Mouse (Mus musculus): ENCODE results near the gene Tmem86a. TPM values are rescaled to one million over a fixed set of nuclear protein-coding genes. Genes with fewer than 3 reads are reported as not detected.

Tmem86a gene
- total RNA-seq (2021): 1 to 10 TPM; 3.2 to 4.1 TPM
- long read RNA-seq, experiment 1, partial matches to known transcripts: 0 of 5 reads
- long read RNA-seq, experiment 1, other reads (novel, unspliced or antisense): 1 of 5 reads
- long read RNA-seq, experiment 2, partial matches to known transcripts: 0 of 3 reads
- long read RNA-seq, experiment 2, other reads (novel, unspliced or antisense): 1 of 3 reads

DNA sequence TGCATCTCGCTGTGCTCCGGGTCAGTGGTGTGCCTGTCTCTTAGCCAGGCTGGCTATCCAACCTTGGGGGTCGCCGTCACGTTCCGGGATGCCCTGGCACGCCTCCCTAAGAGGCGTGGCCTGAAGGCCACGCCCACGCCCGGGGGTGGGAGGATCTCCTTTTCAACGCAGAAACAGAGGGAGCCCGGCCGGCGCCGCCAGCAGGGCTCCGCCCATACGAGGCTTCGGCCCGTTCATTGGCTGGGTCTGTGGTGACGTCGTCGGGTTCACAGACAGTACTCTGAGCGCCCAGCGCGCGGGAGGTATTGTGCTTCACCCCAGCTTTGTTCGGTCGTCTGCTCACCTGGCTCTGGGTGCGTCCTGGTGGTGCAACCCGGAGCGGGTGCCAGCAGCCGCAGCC lies at the start of gene Tmem86a:
Gene Tmem86a, plus strand, starts transcription at position 236 of the 400 bp plus-strand sequence.
- DNase-seq (ENCODE audit: low spot score): peak; percentile 91

DNA sequence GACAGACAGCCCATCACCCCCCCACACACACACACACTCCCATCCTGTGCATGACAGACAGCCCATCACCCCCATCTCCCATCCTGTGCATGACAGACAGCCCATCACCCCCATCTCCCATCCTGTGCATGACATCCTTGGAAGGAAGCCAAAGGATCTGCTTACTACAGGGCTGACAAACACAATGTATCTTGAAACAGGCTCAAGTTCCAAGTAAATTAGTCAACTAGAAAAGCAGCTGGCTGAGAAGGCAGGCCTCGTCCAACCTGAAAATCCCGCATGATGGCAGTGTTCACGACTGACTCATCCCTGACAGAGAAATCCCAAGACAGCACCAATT lies 49.8 kb upstream of the Tmem86a start:
- DNase-seq (ENCODE audit: low spot score): no peak

DNA sequence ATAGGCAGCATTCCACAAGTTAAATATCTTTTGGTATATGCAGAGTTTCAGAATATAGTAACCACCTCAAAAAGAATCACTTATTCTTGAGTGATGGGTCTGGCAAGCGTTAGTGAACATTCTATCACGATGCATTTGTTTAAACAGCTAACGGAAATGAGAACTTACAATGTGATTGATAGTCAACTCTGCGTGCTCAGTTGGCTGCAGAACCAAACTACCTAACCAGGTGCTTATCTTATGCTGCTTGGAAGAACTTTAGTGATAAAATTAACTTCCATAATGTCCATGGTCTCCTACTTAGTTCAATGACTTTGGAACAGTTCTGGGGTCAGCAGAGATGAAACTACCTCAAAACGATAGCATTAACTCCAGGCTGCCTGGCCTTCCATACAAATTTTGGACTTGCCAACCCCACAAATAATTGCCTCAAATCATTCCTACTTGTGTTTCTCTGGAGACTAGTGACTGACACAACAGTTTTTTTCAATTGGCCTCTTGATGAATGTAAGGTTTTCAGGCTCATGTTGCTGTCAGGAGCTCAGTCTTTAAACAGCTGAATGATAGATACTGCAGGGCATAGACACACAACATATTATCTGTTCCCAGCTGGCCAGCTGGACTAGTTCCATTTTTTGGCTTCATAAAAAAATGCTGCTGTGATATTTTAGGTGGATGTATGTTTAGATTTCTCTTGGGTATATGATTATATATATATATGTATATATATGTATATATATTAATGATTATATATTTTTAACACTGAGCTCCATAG lies 49.1 kb upstream of the Tmem86a start:
- DNase-seq (ENCODE audit: low spot score): no peak

DNA sequence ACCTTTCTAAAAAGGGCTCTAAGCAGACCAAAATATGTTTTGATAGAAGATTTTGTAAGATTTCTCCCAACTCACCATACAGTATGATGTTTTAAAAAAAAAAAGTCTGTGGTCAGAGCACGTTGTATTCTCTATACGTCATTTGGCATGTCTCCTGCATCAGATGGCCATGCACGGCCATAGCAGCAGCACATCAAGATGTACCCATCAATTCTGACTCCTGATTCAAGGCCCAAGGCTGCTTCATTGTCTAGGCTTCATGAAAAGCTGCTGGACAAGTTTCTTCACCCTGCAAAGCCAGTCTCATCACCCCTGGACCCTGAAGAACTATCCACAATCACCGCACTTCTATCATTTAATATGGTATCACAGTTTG lies 48.5 kb upstream of the Tmem86a start:
- no peak for DNase-seq (ENCODE audit: low spot score)

DNA sequence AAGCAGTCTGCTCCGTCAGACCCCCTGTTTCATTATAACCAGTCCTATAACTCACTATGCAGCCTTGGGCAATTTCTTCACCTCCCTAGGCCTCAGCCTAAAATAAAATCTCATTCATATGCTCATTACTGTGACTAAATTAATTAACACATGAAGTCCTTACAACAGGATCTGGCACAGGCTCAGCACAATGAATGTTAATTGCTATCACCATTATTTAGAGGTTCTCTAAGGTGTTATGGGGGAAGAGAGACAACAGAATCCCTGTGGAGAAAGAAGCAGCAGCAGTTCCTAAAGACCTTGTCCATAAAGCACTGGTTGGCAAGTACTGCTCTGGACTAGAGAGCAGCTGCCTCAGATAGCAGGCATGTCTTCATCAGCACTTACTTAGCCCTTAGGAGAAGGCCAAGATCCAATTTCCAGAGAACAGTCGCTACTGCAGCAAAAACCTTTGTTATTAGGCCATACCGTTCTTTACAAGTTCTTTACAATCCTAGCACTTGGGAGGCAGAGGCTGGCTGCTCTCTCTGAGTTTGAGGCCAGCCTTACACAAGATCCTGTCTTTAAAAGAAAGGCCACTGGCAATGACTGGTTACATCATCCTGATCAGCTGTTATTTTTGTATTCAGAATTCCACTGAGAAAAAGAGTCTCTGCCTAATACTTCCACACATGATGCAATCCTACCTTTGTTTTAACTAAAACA lies 46.8 kb upstream of the Tmem86a start:
- DNase-seq (ENCODE audit: low spot score): no peak

DNA sequence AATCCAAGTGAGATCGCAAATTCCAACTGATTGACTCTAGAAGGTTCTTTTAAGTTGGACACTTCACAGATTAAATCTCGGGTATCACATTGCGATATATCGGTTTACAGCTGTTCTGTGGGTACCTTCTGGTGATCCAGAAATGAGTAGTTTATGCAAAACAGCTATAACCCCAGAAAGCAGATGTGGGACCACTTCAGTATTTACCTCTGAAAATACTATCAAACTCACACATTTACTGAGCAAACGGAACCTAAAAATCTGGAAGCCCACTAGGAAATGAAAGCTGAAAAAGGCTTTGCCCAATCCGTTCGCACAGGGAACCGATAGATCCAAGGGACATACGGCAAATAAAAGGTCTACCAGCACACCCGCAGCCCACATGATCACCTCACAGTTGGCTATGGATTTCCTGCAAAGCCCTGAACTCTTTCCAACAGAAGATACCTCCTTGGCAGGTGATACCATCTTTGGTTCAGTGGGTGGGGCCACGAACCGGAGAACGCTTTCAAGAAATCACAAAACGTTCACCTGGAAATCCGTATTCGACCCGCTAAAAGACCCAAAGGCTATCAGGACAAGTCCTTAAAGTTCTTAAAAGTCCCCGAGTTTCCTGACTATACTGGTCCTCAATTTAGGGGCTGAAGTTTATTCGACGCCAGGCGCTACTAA lies 43.2 kb upstream of the Tmem86a start:
- DNase-seq (ENCODE audit: low spot score): no peak

DNA sequence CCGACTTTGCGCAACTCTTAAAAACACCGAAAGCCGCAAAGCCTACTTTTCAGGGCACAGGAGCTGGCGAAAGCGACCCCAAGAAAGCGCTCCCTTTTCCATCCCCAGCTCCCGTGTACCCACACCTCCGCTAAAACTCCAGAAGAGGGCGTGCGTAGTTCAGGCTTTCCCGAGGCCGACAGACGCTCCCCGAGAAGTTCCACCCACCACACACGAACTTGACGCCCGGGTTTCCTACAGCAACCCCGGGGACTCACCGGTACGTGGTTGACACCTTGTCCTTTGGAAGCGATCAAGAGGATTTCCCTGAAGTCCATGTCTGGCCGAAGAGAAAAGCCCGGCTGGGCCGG lies 42.6 kb upstream of the Tmem86a start:
- DNase-seq (ENCODE audit: low spot score): no peak

DNA sequence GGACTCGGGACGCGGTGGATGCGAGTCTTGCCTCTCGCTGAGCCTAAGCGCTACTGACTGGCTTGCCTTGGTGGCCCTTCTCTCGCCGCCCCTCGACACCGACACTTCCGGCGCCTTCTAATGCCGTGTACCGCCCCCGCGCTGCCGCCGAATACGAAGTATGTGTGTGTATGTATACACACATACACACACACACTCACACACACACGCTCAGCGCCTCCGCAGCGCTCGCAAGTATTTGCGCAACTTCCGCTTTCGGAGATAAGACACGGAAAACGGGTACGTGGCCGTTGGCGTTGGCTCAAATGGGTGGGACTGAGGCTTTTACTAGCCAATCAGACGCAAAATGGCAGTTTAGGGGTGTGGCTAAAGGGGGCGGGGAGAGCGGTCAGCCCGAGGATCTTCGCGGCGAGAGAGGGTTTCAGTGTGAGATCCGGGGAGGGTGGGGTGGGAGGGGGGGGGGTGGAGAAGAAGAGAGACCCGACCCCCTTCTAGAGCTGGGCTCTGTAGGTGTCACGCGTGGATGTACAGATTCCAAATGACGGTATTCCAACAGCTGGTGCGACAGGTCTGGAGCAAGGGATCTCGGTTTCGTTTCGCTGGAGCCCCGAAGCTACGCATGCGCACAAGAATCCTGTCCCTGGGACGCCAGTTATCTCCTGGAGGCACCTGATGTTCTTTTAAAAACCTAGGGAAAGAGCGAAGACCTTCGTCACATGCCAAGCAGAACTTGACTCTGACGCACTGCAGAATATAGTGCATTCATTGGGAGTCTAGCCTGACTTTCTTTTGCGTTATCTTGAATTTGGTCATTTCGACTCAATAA lies 42.0 kb upstream of the Tmem86a start, which contains the start of gene Spty2d1:
Gene Spty2d1, minus strand, starts transcription at position 244 of the 826 bp plus-strand sequence.
- peak; percentile 99 for DNase-seq (ENCODE audit: low spot score)

DNA sequence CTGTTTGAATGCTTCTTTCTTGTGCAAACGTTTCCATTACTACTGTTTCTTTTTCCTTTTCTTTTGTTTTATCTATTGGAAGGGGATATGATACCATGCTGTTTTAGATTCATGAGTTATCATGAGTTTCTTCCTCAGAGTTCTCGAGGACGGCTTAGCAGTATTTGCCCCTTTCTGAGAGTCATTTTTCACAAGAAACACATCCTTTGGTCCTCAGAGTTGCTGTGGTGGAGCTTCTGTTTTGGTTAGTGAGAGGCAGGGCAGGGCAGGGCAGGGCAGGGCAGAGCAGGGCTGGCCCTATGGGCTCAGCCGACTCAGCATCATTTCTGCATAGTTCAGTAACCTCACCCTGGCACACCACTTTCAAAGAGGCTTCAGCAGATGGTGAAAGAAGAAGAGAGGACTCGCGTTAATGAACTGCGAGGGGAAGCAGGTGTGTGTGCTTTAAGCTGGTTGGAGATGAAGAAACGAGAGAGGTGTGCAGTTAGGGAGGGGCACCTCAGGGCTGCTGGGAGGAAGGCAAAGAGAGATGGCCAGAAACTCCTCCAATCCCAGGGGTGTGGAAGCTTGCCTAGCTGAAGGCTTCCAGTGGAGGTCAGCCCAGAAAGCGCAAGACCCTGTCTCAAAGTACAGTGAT lies 37.2 kb upstream of the Tmem86a start:
- DNase-seq (ENCODE audit: low spot score): no peak

DNA sequence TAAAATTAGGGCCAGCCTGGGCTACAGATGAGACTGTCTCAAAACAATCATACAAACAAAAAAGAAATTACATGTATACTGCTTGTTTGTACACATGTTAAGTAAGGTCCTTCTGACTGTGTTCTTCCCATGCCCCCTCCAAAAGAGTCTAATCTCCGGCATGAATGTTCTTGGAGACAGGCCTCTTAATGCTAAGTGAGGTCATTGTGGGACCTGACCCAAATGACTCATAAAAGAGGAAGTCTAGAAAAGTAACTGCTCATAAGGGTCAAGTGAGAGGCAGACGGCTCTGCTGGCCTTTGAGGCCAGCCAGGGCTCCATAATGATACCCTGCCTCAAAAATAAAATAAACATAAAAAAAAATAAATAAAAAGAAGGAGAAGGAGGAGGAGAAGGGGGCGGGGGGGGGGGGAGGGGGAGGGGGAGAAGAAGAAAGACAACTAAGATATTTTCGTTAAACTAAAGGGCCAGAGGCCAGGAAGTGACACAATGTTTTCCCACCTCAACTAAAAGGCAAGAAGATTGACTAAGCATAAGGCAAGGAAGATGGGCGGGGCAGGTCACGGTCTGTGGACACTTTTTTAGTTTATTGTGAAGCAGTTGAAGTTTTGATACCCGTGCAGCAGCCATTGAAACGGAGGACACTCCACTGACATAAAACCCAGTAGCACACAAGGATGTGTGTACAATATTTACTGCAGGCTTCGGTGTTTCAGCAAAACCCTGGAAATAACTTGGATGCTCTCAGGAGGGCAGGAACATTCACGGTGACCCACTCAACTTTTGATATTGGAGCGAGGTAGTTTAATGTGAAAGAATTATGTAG lies 35.6 kb upstream of the Tmem86a start:
- peak; percentile 86 for DNase-seq (ENCODE audit: low spot score)

DNA sequence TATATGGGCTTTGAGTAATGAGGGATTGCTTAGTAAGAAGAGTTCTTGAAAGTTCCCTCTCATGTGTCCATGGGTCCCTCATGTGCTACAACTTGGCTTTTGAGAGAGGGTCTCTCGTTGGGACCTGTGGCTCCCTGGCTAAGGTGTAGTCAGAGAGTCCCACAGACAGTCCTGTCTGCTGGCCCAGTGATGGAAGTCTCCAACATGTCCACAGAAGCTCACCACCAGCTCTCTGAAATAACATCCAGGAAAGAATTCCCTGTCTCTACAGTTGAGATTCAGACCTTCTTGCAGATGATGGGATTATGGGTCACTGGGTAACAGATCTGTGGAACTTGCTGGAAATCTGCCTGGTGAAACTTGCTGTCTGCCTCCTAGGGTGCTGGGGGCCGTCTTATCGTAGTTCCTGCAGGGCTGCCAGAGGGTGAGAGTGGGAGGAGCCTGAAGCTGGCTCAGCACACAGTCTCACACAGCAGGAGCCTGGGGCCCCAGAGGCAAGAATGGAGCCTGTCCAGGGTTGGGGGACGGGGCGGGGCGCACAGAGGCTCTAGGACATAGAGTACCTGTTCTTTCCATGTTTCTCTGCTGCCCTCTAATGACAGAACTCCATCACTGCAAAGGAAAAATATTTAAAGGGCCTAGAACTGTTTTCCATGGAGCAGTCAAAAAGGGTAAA lies 34.9 kb upstream of the Tmem86a start:
- DNase-seq (ENCODE audit: low spot score): peak; percentile 90

DNA sequence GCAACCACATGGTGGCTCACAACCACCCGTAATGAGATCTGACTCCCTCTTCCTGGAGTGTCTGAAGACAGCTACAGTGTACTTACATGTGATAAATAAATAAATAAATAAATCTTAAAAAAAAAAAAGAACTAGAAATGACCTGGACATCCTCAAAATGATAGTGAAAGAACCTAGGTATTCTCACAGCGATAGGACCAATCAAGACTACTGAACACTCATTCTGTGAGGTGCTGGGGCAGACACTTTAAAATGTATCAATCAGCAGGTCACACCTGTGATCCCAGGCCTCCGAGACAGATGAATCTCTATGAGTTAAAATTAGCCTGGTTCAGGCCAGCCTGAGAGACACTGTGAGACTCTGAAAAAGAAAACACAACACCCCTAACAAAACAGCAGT lies 33.8 kb upstream of the Tmem86a start:
- no peak for DNase-seq (ENCODE audit: low spot score)

DNA sequence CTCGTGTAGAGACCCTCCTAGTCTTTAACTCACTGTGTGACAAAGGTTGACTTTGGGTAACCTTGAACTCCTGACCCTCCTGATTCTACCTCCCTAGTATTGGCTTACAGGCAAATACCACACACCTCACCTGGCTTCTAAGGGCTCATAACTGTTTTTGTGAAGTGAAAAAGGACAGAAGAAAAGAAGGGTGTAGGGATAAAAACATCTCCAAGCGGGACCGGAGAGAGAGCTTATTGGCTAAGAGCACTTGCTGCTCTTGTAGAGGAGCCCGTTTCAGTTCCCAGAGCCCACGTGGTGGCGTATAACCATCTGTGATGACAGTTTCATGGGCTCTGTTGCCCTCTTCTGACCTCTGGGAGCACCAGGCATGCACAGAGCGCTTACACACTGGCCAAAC lies 33.3 kb upstream of the Tmem86a start:
- no peak for DNase-seq (ENCODE audit: low spot score)

DNA sequence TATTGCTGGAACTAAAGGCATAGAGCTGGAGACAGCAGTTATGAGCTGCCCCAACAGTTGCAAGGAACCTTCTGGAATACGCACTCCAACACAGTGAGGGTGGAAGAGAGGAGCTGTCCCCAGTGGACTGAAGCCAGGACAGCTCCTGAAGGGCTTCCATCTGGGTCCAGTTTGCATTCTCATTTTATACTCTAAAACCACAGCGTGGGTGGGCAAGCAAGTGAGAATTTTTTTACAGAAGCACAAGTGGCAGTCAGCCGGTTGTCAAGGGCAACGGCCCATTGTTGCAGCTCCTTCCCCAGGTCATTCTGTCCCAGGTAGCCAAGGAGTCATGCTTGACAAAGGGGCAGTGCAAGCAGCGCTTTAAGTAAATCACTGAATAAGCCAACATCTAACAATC lies 30.8 kb upstream of the Tmem86a start:
- no peak for DNase-seq (ENCODE audit: low spot score)

DNA sequence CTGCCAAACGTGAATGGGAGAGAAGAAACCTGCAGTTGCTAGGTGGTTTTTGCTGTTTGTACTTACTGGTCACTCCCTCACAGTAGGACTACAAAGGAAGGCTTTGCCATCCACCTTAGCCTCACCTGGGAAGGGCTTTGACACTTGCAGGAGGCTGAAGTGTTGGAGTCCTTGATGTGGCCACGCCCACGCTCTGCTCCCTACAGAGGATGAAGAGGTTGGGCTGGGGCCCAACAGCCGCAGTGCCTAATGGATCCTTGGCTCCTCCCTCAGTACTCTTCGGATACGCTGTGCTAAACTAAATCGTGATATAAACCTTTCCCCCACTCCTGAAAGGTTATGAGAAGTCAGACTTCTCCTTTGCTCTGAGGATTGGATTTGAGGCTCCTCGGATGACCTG lies 29.4 kb upstream of the Tmem86a start:
- DNase-seq (ENCODE audit: low spot score): no peak

DNA sequence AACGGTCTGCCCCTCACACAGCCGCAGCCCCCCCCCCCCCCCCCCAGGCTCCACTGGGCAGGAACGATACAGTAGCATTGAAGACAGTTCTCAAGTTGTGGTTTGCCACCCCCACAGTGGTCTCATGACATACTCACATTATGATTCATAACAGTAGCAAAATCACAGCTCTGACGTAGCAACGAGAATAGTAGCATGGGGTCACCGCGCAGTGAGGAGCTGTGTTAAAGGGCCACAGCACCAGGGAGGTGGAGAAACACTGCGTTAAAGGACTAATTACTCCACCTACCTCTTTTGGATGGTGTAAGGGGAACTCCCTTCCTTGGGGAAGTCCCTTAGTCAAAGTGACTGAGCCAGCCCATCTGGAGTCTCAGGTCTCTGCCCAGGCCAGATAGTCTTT lies 27.9 kb upstream of the Tmem86a start:
- no peak for DNase-seq (ENCODE audit: low spot score)

DNA sequence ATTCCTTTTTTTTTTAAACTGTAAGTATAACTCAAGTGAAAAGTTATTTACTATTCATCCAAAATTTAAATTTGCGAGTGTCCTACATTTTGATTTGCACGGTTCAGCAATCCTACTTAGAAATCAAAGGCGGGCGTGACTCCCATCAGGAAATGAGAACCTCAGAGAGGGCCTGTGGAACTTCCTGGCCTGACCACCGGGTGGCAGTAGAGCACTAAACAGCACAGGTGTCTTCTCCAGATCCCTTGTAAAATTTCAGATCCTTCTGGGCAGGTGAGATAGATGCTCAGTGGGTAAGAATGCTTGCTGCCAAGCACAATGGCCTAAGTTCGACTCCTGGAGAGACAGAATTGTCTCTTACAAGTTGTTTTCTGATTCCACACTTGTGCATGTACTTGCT lies 26.9 kb upstream of the Tmem86a start:
- peak; percentile 79 for DNase-seq (ENCODE audit: low spot score)

DNA sequence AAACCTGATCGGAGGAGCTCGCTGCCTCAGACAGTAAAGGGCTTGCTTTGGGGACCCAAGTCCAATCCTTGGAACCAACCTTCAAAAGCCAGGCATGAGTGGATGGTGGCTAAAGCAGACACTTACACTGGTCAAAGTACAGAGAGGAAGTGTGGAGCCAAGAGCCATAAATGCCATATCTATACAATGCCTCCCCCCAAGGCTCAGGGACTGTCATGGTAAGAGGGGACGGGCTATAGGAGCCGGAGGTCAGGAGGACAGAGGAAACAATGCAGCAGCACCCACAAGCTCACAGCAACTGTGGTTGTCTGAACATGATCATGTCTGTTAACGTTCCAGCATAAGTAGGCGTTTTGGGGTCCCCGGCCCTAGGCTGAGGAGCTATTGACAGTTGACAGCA lies 25.9 kb upstream of the Tmem86a start:
- DNase-seq (ENCODE audit: low spot score): no peak

DNA sequence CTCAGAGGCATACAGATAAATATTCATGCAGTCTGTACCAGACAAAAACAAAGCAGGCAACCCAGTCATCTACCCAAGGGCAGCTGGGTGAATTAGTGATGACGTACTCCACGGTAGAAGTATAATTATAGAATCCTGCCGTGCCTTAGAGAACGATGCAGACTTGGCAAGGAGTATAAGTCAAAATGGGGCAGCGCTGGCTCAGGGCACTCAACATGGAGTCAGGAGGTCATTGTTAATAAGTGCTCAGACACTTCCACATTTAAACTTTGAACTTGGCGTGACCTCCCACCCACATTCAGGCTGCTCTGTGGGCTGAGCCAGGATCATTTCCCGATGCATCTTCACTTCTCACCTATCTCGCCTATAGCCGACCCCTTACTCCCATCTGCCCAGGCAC lies 25.0 kb upstream of the Tmem86a start:
- no peak for DNase-seq (ENCODE audit: low spot score)
